Mouse (Mus musculus): ENCODE measurements around the gene Alpk1. TPM values are rescaled to one million over a fixed set of nuclear protein-coding genes. Genes with fewer than 3 reads are reported as not detected.
"Not testable (repeated sequence)": the region's sequence is repeated elsewhere in the genome, so short reads cannot be mapped to it uniquely, and the experiment has no call there.

Alpk1 gene
- polyA plus RNA-seq, 1 experiment from 2014 or later = 0.95 TPM

- Histone ChIP-seq H3K36me3 (no peaks in the 10 kb centered on the region), H3K9me3 (replicated peaks) (no peaks in the 10 kb centered on the region; the same call in 1 of the 2 replicates), H3K4me3 (no peak overlapping the region), H3K27ac (replicated peaks) (no peak overlapping the region), H3K4me1 (peaks cover 26% of the 10 kb centered on the region), H3K27me3 (ENCODE audit: low read depth, poor library complexity, severe bottlenecking) (peaks cover 78% of the 10 kb centered on the region)
- no peak for DNase-seq (ENCODE audit: low spot score)
Measured at GRCm38 (mm10) chr3:127787032-127787431, 6.7 kb upstream of the Alpk1 start.

DNA sequence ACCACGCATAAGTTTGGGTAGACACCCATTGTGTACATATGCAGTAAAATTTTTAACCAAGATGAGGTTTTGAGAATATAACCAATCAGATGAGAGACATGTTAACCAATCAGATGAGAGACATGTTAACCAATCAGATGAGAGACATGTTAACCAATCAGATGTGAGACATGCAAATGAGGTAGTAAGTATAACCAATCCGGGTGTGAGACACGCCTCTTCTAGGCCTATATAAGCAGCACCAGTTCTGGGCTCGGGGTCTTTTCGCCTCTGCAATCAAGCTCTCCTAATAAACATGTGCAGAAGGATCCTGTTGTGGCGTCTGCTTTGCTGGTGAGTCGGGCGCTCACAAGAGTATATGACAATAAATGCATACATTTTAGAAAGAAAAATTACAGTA, 3.4 kb upstream of the Alpk1 start:
- WGBS = 93% methylated on average over 8 of the region's 8 CpGs

GRCm38 (mm10) chr3:127782921-127783320, 2.6 kb upstream of the Alpk1 start:
- WGBS = 91% methylated on average over 6 of the region's 6 CpGs
- H3K4me1 ChIP-seq = peaks cover 7% of the 10 kb centered on the region

More for the DNA sequence above, 3.4 kb upstream of the Alpk1 start:
- not testable (repeated sequence) for H3K4me3 ChIP-seq; H3K9me3 ChIP-seq (replicated peaks); DNase-seq (ENCODE audit: low spot score); H3K36me3 ChIP-seq; H3K27ac ChIP-seq (replicated peaks); H3K4me1 ChIP-seq
- H3K27me3 ChIP-seq (ENCODE audit: low read depth, poor library complexity, severe bottlenecking) = peaks cover 67% of the 10 kb centered on the region

GRCm38 (mm10) chr3:127780921-127781320, 594 bp upstream of the Alpk1 start:
- Histone ChIP-seq H3K9me3 (replicated peaks) (no peaks in the 10 kb centered on the region; the same call in 1 of the 2 replicates), H3K27ac (replicated peaks) (no peak overlapping the region), H3K4me1 (peaks cover 7% of the 10 kb centered on the region), H3K27me3 (ENCODE audit: low read depth, poor library complexity, severe bottlenecking) (peaks cover 39% of the 10 kb centered on the region), H3K4me3 (no peak overlapping the region), H3K36me3 (no peaks in the 10 kb centered on the region)
- WGBS = 95% methylated on average over 9 of the region's 9 CpGs
- DNase-seq (ENCODE audit: low spot score) = no peak

More at GRCm38 (mm10) chr3:127782921-127783320, 2.6 kb upstream of the Alpk1 start:
- DNase-seq (ENCODE audit: low spot score) = no peak
- Histone ChIP-seq H3K27ac (replicated peaks) (no peak overlapping the region), H3K9me3 (replicated peaks) (no peaks in the 10 kb centered on the region; the same call in 1 of the 2 replicates), H3K4me3 (no peak overlapping the region), H3K27me3 (ENCODE audit: low read depth, poor library complexity, severe bottlenecking) (peaks cover 59% of the 10 kb centered on the region), H3K36me3 (no peaks in the 10 kb centered on the region)

DNA sequence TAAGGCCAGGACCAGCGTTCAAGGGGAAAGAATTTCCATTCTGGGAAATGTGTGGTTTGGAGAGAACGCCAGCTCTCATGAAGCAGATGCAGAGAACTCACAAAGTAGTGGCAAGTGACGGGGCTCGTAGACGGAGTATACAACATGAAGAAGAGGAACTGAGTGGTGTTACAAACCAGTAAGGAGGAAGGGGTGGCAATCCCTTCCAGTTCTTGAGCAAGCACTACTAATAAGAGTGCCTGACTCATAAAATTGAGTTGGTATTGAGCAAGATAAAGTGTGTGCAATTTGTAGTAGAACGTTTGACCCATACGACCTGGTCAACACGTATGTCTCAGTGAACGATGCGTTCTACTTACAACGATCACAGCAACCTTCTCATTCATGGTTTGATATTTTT, 11.2 kb downstream of the Alpk1 start:
- no peak for DNase-seq (ENCODE audit: low spot score)
- no peak overlapping the region for H3K4me3 ChIP-seq
- H3K9me3 ChIP-seq (replicated peaks) = no peaks in the 10 kb centered on the region

DNA sequence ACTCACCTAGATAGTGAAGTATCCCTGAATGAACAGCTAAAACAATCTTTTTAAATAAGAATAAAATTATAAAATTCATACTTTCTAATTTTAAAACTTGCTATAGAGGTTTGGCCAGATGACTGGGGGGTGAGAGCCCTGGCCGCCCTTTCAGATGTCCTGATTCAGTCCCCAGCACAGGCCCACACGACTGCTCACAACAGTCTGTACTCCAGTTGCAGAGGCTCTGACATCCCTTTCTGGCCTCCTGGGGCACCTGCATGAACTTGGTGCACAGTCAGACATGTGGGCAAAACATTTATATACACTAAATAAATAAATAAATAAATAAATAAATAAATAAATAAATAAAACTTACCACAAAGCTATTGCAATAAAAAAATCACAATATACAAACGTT, 14.4 kb downstream of the Alpk1 start:
- Histone ChIP-seq H3K36me3 (no peaks in the 10 kb centered on the region), H3K27ac (replicated peaks) (no peak overlapping the region), H3K27me3 (ENCODE audit: low read depth, poor library complexity, severe bottlenecking) (peaks cover 39% of the 10 kb centered on the region), H3K4me3 (no peak overlapping the region), H3K4me1 (no peaks in the 10 kb centered on the region), H3K9me3 (replicated peaks) (no peaks in the 10 kb centered on the region)
- no peak for DNase-seq (ENCODE audit: low spot score)
- WGBS = 74% methylated on average over 3 of the region's 3 CpGs

More for the DNA sequence above, 11.2 kb downstream of the Alpk1 start:
- Histone ChIP-seq H3K36me3 (no peaks in the 10 kb centered on the region), H3K27me3 (ENCODE audit: low read depth, poor library complexity, severe bottlenecking) (peaks cover 11% of the 10 kb centered on the region), H3K4me1 (no peaks in the 10 kb centered on the region), H3K27ac (replicated peaks) (no peak overlapping the region)
- WGBS = 89% methylated on average over 11 of the region's 11 CpGs

- H3K9me3 ChIP-seq (replicated peaks) = no peaks in the 10 kb centered on the region
- H3K27ac ChIP-seq (replicated peaks) = no peak overlapping the region
- WGBS = 58% methylated on average over 5 of the region's 5 CpGs
- H3K4me1 ChIP-seq = no peaks in the 10 kb centered on the region
- peaks cover 53% of the 10 kb centered on the region for H3K27me3 ChIP-seq (ENCODE audit: low read depth, poor library complexity, severe bottlenecking)
- DNase-seq (ENCODE audit: low spot score) = no peak
- no peaks in the 10 kb centered on the region for H3K36me3 ChIP-seq
- no peak overlapping the region for H3K4me3 ChIP-seq
Measured at GRCm38 (mm10) chr3:127764541-127764940, 15.8 kb downstream of the Alpk1 start.

GRCm38 (mm10) chr3:127763076-127763612, 17.2 kb downstream of the Alpk1 start:
- peak; percentile 73 for DNase-seq (ENCODE audit: low spot score)
- Histone ChIP-seq H3K36me3 (no peaks in the 10 kb centered on the region), H3K27me3 (ENCODE audit: low read depth, poor library complexity, severe bottlenecking) (peaks cover 67% of the 10 kb centered on the region), H3K4me1 (peaks cover 10% of the 10 kb centered on the region), H3K4me3 (no peak overlapping the region), H3K9me3 (replicated peaks) (no peaks in the 10 kb centered on the region), H3K27ac (replicated peaks) (no peak overlapping the region)
- 28% methylated on average over 7 of the region's 7 CpGs for WGBS

DNA sequence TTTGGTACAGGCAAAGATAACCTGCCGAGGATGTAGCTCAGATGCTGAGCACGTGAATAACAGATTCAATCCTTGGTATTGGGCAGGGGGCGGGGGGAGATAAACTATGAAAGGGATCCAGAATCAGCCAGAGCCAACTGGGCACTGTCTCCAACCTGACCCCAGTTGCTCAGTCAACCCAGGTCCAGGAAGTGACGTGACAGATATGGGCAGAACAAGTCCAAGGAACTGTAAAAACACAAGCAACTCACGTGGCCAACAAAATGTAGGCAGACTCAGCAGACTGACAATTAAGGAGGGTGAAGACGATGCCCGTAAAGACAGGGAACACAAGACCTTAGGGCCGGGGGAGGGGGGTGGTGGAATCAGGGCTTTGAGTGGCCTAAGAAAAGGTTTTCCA, 17.9 kb downstream of the Alpk1 start:
- 66% methylated on average over 8 of the region's 8 CpGs for WGBS
- no peak overlapping the region for H3K4me3 ChIP-seq
- peaks cover 74% of the 10 kb centered on the region for H3K27me3 ChIP-seq (ENCODE audit: low read depth, poor library complexity, severe bottlenecking)
- no peaks in the 10 kb centered on the region for H3K36me3 ChIP-seq
- peaks cover 12% of the 10 kb centered on the region for H3K4me1 ChIP-seq
- no peak for DNase-seq (ENCODE audit: low spot score)
- no peaks in the 10 kb centered on the region for H3K9me3 ChIP-seq (replicated peaks)
- no peak overlapping the region for H3K27ac ChIP-seq (replicated peaks)

- H3K4me1 ChIP-seq = peaks cover 12% of the 10 kb centered on the region
- no peak overlapping the region for H3K4me3 ChIP-seq
- H3K9me3 ChIP-seq (replicated peaks) = no peaks in the 10 kb centered on the region
- H3K27me3 ChIP-seq (ENCODE audit: low read depth, poor library complexity, severe bottlenecking) = peaks cover 96% of the 10 kb centered on the region
- no peaks in the 10 kb centered on the region for H3K36me3 ChIP-seq
- 21% methylated on average over 8 of the region's 8 CpGs for WGBS
- H3K27ac ChIP-seq (replicated peaks) = peak overlapping the region; percentile 71; the same call in 1 of the 2 replicates
- DNase-seq (ENCODE audit: low spot score) = peak; percentile 35
Measured at GRCm38 (mm10) chr3:127759212-127759611, 21.1 kb downstream of the Alpk1 start.

GRCm38 (mm10) chr3:127758806-127759205, 21.5 kb downstream of the Alpk1 start:
- H3K9me3 ChIP-seq (replicated peaks) = no peaks in the 10 kb centered on the region
- H3K36me3 ChIP-seq = no peaks in the 10 kb centered on the region
- H3K27ac ChIP-seq (replicated peaks) = peak overlapping the region; percentile 71
- peaks cover 12% of the 10 kb centered on the region for H3K4me1 ChIP-seq
- DNase-seq (ENCODE audit: low spot score) = no peak
- WGBS = 63% methylated on average over 4 of the region's 4 CpGs
- peaks cover 96% of the 10 kb centered on the region for H3K27me3 ChIP-seq (ENCODE audit: low read depth, poor library complexity, severe bottlenecking)
- H3K4me3 ChIP-seq = no peak overlapping the region

DNA sequence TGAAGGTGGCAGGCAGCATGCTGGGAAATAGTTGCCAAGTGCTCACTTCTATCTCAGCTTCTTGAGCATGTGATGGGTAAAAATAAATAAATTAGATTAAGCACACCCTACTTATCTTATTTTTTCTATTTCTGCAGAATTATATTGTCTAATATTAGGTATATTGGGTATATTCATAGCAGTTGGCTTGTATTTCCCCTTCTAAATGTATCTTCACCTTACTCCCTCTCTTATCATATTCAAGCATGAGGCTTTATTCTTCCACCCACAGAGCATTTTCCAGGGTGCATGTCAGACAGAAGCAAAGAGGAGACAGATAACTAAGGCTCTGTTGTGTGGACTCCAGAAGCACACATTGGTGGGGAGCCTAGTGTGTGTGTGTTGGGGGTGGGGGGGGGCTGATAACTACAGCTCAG, 22.4 kb downstream of the Alpk1 start:
- no peak overlapping the region for H3K27ac ChIP-seq (replicated peaks)

GRCm38 (mm10) chr3:127756458-127756857, 23.9 kb downstream of the Alpk1 start:
- H3K9me3 ChIP-seq (replicated peaks) = 0 out of 2 replicates have a peak, but pooled peaks cover 3% of the 10 kb centered on the region
- H3K36me3 ChIP-seq = no peaks in the 10 kb centered on the region
- 90% methylated on average over 6 of the region's 6 CpGs for WGBS
- peaks cover 99% of the 10 kb centered on the region for H3K27me3 ChIP-seq (ENCODE audit: low read depth, poor library complexity, severe bottlenecking)
- H3K4me1 ChIP-seq = peaks cover 12% of the 10 kb centered on the region
- no peak for DNase-seq (ENCODE audit: low spot score)
- H3K4me3 ChIP-seq = no peak overlapping the region
- no peak overlapping the region for H3K27ac ChIP-seq (replicated peaks)

More for the DNA sequence above, 22.4 kb downstream of the Alpk1 start:
- Histone ChIP-seq H3K36me3 (no peaks in the 10 kb centered on the region), H3K4me3 (no peak overlapping the region), H3K27me3 (ENCODE audit: low read depth, poor library complexity, severe bottlenecking) (peaks cover 99% of the 10 kb centered on the region), H3K9me3 (replicated peaks) (no peaks in the 10 kb centered on the region), H3K4me1 (peaks cover 12% of the 10 kb centered on the region)
- no peak for DNase-seq (ENCODE audit: low spot score)
